Mouse (Mus musculus): ENCODE results near the gene Rad51b. TPM values are rescaled to one million over a fixed set of nuclear protein-coding genes. Genes with fewer than 3 reads are reported as not detected.

The Rad51b gene
- total RNA-seq, 2 experiments from 2014 or later: 0.33 to 0.46 TPM

GRCm38 (mm10) chr12:79641570-79642285 lies 344.6 kb downstream of the Rad51b start:
- peak in 1 of 2 experiments; percentile 22 for DNase-seq (ENCODE audit: low spot score in 2 of 2)

DNA sequence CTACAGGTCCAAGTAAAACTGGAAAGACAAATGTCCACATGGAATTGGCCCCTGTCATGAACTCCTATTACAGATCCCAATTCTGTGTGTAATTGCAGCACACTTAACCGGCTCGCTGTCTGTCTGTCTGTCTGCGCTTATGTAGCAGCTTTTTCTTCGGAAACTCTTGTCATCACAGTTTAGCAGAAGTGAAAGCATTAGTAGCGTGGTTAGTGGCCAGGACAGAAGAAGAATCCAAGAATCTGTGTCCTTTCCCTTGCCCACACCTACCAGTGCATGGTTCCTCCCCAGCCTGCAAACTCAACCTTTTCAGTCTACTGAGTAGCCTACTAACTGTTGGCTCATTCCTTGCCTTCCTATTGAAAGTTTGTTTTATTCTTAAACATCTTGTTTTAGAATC lies 345.6 kb downstream of the Rad51b start:
- no peak for DNase-seq (ENCODE audit: low spot score in 2 of 2)

- DNase-seq (ENCODE audit: low spot score in 2 of 2): no peak
These were observed 348.6 kb downstream of the Rad51b start for GRCm38 (mm10) chr12:79645656-79646055.

DNA sequence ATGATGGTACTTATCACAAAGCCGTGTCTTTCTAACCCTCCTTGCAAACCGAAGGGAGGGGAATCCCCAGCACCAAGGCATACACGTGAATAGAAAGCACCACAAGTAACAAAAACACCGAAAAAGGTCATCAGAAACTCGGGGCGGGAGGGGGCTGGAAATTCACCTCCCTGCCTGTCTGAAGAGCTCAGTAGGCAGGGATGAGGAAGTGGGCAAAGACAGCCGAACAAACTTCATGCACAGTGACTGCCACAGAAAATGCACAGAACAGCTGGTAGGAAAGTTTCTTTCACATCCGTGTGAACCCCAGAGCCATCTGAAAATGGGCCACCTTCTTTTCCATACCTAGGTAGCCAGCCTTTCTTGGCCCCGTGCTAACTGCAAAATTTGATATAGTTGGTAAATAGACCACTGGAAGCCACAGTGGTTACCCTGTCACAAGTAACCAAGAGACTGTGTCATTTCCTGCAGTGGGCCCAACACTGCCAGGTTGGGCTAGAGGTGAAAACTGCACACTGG lies 349.6 kb downstream of the Rad51b start:
- DNase-seq (ENCODE audit: low spot score in 2 of 2): no peak

DNA sequence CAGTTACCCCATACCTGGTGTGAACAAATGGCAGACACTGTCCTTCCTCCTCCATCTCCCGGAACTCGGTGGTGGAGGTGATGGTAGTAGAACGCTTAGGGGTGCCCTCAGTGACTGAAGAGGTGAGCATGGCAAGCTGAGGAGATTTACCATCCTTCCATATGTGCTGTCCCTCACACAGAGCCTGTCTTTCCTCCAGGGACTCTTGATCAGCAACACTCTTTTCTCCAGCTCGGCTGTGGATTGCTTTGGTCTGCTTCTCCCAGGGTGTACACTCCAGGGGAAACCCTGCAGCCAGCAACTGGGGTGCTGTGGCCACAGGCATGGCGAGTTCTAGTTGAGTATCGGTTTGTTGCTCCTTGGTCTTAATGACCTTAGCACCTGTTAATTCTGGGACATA lies 350.3 kb downstream of the Rad51b start:
- DNase-seq (ENCODE audit: low spot score in 2 of 2): no peak

DNA sequence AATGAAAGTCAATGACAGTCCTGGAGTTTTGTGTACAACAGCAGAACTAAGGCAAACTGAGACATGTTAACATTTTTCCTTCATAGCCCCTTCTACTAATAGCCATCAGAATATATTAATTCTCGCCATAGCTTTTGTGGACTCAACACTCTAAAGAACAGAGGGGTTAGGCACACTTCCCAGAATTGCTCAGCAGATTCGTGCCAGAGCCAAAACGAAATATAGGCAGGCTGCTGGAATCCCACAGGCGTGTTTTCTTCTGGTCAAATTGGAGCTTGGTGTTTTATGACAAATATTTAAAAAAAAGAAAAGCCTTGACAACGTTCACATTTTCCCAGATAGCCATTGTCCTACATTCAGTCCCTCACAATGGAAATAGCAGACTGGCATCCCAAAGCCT lies 350.9 kb downstream of the Rad51b start:
- DNase-seq (ENCODE audit: low spot score in 2 of 2): no peak

- DNase-seq (ENCODE audit: low spot score in 2 of 2): no peak
These were observed 352.0 kb downstream of the Rad51b start for GRCm38 (mm10) chr12:79648812-79649700.

DNA sequence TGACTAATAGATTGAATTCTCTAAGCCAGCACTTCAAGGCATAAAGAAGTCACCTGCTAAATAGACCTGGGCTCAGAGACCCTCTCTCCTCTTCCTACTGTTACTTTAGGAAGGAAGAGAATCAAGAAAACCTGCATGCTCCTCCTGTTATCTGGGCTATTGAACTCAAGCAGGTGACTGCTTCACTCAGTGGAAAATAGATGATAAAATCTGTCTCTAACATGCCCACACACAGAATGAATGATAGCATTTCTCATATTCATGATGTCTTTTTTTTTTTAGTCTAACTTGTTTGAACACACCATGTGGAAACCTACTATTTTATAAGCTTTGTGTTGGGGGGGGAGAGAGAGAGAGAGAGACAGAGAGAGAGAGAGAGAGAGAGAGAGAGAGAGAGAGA lies 352.7 kb downstream of the Rad51b start:
- no peak for DNase-seq (ENCODE audit: low spot score in 2 of 2)

- DNase-seq (ENCODE audit: low spot score in 2 of 2): no peak
These were observed 358.1 kb downstream of the Rad51b start for GRCm38 (mm10) chr12:79655138-79655537.

DNA sequence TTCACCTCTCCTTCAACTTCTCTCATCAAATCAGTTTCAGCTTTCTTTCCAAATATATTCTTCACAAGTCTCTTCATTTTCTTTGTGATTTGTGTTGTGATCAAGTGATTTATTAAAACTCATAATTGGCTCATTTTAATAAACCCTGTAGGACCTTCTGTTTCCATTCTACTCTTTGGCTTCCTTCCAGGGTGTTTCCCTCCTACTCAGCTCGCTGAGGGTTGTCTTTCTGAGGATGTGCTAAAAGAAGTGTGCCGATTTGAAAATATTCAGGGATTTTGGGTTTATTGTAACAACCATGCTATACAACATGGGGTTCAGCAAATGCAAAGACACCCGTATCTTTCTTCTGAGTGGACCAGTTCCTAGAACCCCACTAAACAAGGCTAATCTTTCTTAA lies 361.8 kb downstream of the Rad51b start:
- DNase-seq (ENCODE audit: low spot score in 2 of 2): peak in 1 of 2 experiments; percentile 29

DNA sequence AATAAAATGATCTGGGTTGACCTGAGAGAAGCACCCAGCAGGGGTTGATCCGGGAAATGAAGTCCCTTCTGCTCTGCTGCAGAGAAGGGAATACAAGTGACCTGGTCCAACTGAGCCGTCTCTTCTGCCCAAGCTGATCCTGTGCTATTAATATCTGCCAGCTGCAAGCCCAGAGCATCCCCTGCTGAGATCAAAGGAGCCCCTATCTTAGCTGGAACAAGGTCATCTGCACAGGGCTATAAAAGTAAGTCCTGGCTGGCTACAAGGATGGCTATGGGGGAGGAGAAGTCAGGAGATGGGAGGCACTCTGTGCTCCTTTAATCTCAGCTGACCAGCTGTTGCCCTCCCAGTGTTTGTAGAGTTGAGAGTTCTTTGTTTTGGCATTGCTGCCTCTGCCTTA lies 364.2 kb downstream of the Rad51b start:
- DNase-seq (ENCODE audit: low spot score in 2 of 2): no peak

DNA sequence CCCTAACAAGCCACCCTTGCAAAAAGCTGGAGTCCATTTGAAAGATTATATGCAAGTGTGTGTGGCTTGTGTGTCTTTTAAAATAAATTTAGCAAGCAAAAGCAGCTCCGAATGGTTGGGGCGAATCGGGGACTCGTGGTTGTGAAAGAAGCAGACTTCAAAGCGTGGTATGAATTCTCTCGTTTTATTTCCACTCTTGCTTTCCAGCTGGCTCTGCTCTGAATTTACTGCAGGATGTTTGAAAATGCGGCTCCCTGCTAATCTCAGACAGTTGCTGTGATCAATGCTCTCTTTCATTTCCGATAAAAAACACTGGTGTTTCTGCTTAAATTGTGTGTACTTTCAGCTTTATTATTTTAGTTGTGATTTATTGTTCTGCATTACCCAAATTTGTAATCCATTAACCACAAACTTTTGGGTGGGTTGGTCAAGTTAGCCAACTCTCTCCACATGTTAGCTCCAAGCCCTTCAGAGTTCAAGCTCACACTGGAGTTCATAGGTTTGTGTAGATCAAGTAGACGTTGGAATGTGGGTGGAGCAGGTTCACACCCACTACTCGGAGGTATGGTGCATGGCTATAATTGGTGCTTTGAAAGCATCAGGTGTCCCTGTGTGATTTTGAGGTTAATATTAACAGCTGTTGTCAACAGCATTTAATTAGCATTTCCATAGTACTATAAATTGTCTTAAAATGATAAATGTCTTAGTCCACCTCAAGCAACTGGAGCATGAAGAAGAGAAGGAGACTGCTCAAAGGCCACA lies 366.2 kb downstream of the Rad51b start:
- peak in 1 of 2 experiments; percentile 75 for DNase-seq (ENCODE audit: low spot score in 2 of 2)

DNA sequence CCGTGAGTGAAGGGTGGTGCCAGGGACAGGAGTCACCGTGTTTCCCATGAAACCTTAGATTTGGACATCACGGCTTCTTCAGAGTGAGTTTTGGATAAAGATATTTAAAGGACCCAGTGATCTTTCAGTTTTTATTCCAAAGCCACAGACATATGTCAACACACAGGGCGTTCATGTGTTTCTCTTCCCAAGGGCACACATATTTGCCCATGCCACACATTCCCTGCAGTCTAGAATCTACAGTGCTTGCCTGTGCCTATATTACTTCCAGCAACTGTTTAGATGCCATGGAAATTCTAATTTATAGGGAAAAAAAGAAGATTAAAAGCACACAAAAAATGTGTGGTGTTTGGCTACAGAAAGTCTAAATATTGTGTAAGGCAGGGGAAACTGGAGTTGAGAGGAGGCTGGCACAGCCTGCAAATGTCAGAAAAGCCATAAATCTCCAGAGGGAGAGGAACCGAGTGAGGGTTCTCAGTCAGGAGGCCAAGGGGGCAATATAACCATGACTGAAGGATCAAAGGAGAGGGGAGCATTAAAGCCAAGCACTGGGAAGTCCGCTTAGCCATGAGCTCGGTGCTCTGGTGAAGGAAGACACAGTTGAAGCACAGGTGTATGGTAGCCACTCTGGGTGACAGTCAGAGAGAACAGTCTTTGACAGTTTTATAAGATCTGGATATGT lies 367.0 kb downstream of the Rad51b start:
- no peak for DNase-seq (ENCODE audit: low spot score in 2 of 2)

GRCm38 (mm10) chr12:79674846-79675439 lies 377.9 kb downstream of the Rad51b start:
- no peak for DNase-seq (ENCODE audit: low spot score in 2 of 2)

DNA sequence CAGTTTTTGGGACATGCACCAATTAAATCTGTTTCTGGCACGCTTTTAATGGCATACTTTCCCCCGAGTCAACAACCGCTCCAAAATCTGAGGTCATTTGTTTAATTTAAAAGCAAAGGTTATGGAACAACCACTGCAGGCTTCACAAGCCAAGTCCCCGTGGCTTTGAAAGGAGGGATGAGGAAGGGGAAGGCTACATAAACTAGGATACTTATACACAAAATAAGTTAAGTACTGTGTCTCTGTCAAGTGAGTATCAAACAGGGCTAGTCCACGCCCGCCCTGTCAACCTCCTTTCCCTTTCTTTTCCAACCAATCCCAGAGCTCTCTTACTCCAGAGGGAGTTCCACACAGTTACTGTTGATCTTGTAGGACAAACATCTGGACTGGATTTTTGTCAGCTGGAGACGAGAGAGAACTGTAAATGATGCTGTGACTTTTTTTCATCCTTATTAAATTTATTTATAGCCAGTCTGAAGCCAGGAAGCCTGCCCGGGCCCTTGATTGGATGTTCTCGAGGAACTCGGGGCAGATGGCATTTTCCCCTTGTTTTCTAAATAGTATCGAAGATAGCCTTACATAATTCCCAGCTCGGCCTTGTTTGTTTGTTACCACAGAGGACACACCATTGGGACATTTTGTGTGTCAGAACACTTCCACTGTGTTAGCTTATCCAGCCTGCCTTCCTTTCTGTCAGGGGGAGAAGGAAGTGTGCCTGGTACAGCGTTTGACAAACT lies 378.5 kb downstream of the Rad51b start:
- peak in 1 of 2 experiments; percentile 14 for DNase-seq (ENCODE audit: low spot score in 2 of 2)

- DNase-seq (ENCODE audit: low spot score in 2 of 2): no peak
These were observed 379.2 kb downstream of the Rad51b start for GRCm38 (mm10) chr12:79676251-79676650.

- DNase-seq (ENCODE audit: low spot score in 2 of 2): no peak
These were observed 379.8 kb downstream of the Rad51b start for GRCm38 (mm10) chr12:79676896-79677295.

DNA sequence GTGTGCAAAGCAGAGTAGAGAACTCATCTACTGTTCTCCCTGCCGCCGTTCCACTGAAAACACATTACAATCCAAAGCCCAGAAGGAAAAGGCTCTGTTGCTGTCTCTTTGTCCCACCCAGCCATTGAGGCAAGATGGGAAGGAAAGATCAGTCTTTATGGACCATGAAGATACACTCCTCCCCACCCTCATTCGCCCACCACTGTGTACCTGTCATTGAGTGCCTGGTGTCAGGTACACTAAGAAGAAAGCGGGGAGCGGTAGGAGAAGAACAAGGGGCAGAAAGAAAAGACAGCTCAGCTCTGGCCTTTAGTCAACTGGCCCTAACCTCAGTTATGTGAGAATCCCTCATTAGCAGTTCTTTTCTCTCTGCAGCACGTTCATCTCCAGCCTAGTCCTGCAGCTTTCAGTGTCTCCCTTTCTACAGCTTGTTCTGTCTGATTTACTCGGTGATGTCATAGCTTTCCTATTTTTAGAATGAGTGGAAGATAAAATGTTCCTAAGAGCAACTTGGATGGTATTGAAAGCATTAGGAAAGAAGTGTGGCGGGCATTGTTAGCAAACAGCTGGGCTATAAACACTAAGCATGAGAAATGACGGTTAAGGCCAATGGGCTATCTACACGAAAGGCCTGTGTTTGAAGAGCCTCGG lies 382.3 kb downstream of the Rad51b start:
- peak in 1 of 2 experiments; percentile 34 for DNase-seq (ENCODE audit: low spot score in 2 of 2)
